Mouse (Mus musculus) mouse embryonic stem cell (cell line): ENCODE results near the gene 9330161L09Rik.

Experiments used
- in situ Hi-C, 2 experiments: fragments of 300-500 bp; cut with MboI; formaldehyde crosslinking; loops; 1 replicate in 1 of 2; 3 replicates in 1 of 2; pipeline ENCODE4 v1.14.3; 2019 to 2020; ENCODE audit warnings: low sequenced_read_pairs in 2 of 2, low pct_unique_long_range_greater_than_20kb in 1 of 2, mixed read lengths in 1 of 2; ENCODE audit not compliant: unreplicated experiment in 1 of 2

The 9330161L09Rik gene

DNA sequence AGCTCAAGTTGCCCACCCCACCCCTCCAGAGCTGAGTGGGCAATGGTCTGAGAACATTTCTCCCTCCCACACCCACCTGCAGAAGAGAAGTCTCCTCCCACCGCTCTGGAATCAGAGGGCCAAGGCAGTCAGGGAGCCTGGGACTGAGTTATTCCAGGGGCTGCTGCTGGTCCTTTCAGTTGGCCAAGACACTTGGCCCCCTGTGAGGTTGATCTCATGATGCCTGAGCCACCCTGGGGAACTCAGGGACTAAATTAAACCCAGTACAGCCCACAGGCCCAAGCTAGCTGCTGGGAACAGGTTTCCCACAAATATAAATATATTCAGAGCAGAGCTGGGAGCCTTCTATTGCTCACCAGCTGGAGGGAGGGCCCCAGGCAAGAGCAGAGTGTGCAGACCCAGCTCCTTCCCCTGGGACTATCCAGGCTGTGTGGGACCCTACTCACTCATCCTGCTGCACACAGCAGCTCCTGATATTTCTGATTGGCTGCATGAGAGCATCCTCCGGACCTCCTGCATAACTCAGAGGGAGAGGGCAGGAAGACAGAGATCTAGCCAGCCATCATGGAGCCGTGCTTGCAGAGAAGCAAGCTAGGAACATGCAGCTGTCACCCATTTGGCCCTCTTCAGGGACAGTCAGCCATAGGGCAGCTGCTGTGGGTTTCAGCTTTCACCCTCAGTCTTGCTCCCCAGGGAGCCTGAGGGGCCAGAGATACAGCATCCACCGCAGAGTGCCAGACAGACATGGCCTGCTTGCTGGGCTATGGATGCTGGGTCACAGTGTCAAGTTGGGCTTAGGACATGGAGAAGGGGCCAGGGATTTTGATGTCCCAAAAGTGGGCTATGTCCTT lies 48.4 kb downstream of the 9330161L09Rik start:
- in situ Hi-C loops, result no loop called here

DNA sequence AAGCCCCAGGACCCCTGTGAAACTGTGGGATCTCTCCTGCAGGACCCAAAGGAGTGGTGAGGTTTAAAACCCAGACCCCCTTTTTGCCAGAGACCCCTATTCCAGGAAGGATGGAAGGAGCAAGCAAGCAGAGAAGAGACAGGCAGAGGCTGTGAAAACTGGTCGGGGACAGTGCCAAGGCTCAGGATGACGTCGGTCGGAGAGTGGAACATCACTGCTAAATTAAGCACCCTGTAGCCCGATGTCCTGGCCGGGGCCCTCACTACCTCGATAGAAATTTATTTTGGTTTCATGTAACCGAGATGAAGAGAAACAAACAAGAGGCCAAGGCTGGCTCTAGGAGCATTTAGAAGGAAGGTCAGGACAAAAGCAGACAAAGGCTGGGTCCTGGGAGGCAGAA lies 49.4 kb downstream of the 9330161L09Rik start:
- in situ Hi-C loops, result no loop called here
